Mouse (Mus musculus): Measurements from ENCODE around the gene Olfr282. TPM values are rescaled to one million over a fixed set of nuclear protein-coding genes. Genes with fewer than 3 reads are reported as not detected.

Gene Olfr282
- total and polyA plus RNA-seq, 3 experiments, result 0.18 TPM; not detected in 2

DNA sequence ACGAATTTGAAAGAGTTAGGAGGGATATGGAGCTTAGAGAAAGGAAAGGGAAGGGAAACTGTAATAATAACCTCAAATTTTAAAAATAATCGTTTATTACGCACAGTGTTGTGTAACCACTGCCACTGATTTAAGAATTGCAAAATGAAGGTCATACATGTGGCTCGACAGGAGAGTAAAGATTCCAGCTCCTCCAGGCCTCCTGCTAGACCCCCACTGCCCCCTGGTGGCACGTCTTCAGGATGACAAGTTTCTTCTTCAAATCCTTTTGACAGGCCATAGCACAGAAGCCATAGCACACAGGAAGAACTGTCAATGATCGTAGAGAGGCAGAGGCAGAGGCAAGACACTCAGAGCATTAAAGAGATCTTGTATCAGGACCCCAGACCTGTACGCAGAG lies 41.2 kb upstream of the Olfr282 start:
- peak; percentile 91 for DNase-seq (ENCODE audit: low read depth, low spot score)
- Histone ChIP-seq H3K4me3 (ENCODE audit: control insufficient read depth in 1 of 2, insufficient read depth in 1 of 2, low read depth in 2 of 2, low read length in 2 of 2) (no peak overlapping the region), H3K27ac (ENCODE audit: control insufficient read depth, low read depth, low read length) (no peak overlapping the region), H3K9me3 (replicated peaks; ENCODE audit: insufficient read depth, low read length) (no peaks in the 10 kb centered on the region), H3K9ac (ENCODE audit: control insufficient read depth, low read depth, low read length, poor library complexity, severe bottlenecking) (no peak overlapping the region), H3K79me2 (ENCODE audit: control insufficient read depth, insufficient read depth, low read length, poor library complexity) (no peaks in the 10 kb centered on the region), H3K4me1 (ENCODE audit: control insufficient read depth in 1 of 2, insufficient read depth in 2 of 2, low read length in 2 of 2) (peaks cover 0 to 8% of the 10 kb centered on the region in 2 experiments; a peak in 1 of 4 replicates), H3K27me3 (ENCODE audit: control insufficient read depth in 1 of 2, insufficient read depth in 2 of 2, low read length in 2 of 2) (peaks cover 0 to 3% of the 10 kb centered on the region in 2 experiments; a peak in 1 of 4 replicates), H3K36me3 (ENCODE audit: control insufficient read depth in 1 of 2, insufficient read depth in 2 of 2, low read length in 2 of 2) (no peaks in the 10 kb centered on the region; a peak in 1 of 4 replicates)
- 0 out of 2 replicates have a peak, but pooled peaks have one; percentile 52 for TF ChIP-seq RCOR1 (IDR thresholded peaks at IDR 0.05; ENCODE audit: low read depth, low read length)
- TF ChIP-seq EP300 (IDR thresholded peaks at IDR 0.05; ENCODE audit: low read depth in 1 of 2, low read length in 2 of 2), result no peak
- peak; percentile 57 for TF ChIP-seq MAX (IDR thresholded peaks at IDR 0.05; ENCODE audit: low read length)
- TF ChIP-seq ZKSCAN1 (IDR thresholded peaks at IDR 0.05; ENCODE audit: low read depth, low read length), result no peak
- no peak for TF ChIP-seq UBTF (IDR thresholded peaks at IDR 0.05; ENCODE audit: borderline replicate concordance, insufficient read depth, low read depth, low read length)
- no peak for TF ChIP-seq NRF1 (IDR thresholded peaks at IDR 0.05; ENCODE audit: insufficient read depth, low read depth, low read length, poor library complexity, severe bottlenecking)
- peak; percentile 57; the same call in 1 of the 2 replicates for TF ChIP-seq MXI1 (IDR thresholded peaks at IDR 0.05; ENCODE audit: low read depth, low read length)
- TF ChIP-seq GATA1 (IDR thresholded peaks at IDR 0.05; ENCODE audit: low read depth, low read length), result no peak
- TF ChIP-seq SIN3A (IDR thresholded peaks at IDR 0.05; ENCODE audit: low read length), result peak; percentile 74
- TF ChIP-seq GABPA (IDR thresholded peaks at IDR 0.05; ENCODE audit: low read depth, low read length), result no peak; the same call in 1 of the 2 replicates
- no peak for TF ChIP-seq ETS1 (IDR thresholded peaks at IDR 0.05; ENCODE audit: low read depth, low read length)
- TF ChIP-seq RAD21 (IDR thresholded peaks at IDR 0.05; ENCODE audit: low read depth, low read length), result peak; percentile 99
- peak; percentile 95 for TF ChIP-seq ZC3H11A (IDR thresholded peaks at IDR 0.05; ENCODE audit: low read depth, low read length)
- no peak for TF ChIP-seq POLR2A (IDR thresholded peaks at IDR 0.05; ENCODE audit: control insufficient read depth in 1 of 2, insufficient read depth in 1 of 2, low read depth in 1 of 2, low read length in 2 of 2, poor library complexity in 1 of 2)
- TF ChIP-seq ZMIZ1 (IDR thresholded peaks at IDR 0.05; ENCODE audit: low read depth, low read length), result no peak
- no peak for TF ChIP-seq JUND (IDR thresholded peaks at IDR 0.05; ENCODE audit: low read depth, low read length)
- no peak for TF ChIP-seq E2F4 (IDR thresholded peaks at IDR 0.05; ENCODE audit: borderline replicate concordance, low read depth, low read length)
- TF ChIP-seq USF2 (IDR thresholded peaks at IDR 0.05; ENCODE audit: borderline replicate concordance in 1 of 2, insufficient read depth in 1 of 2, low read depth in 1 of 2, low read length in 2 of 2), result no peak
- TF ChIP-seq CTCF (IDR thresholded peaks at IDR 0.05 in 2 of 3, conservative IDR thresholded peaks at IDR 0.05 in 1 of 3; ENCODE audit: control insufficient read depth in 1 of 3, insufficient read depth in 1 of 3, low read depth in 2 of 3, low read length in 3 of 3, poor library complexity in 1 of 3, severe bottlenecking in 1 of 3), result peak in 2 of 3 experiments; percentile 94 to 96
- TF ChIP-seq MEF2A (IDR thresholded peaks at IDR 0.05; ENCODE audit: extremely low read depth, insufficient replicate concordance, low read depth, low read length, poor library complexity, severe bottlenecking), result 0 out of 2 replicates have a peak, but pooled peaks have one; percentile 38
- TF ChIP-seq POLR2AphosphoS2 (IDR thresholded peaks at IDR 0.05; ENCODE audit: low read length), result no peak
- no peak for TF ChIP-seq CHD2 (IDR thresholded peaks at IDR 0.05; ENCODE audit: low read length)
- TF ChIP-seq SMC3 (IDR thresholded peaks at IDR 0.05; ENCODE audit: low read depth, low read length), result peak; percentile 97
- TF ChIP-seq TAL1 (IDR thresholded peaks at IDR 0.05; ENCODE audit: low read length), result no peak
- TF ChIP-seq MYB (IDR thresholded peaks at IDR 0.05; ENCODE audit: low read depth, low read length), result 0 out of 2 replicates have a peak, but pooled peaks have one; percentile 12
- peak; percentile 40; the same call in 1 of the 2 replicates for TF ChIP-seq ZNF384 (IDR thresholded peaks at IDR 0.05; ENCODE audit: low read depth, low read length)
- TF ChIP-seq TBP (IDR thresholded peaks at IDR 0.05; ENCODE audit: low read depth, low read length), result no peak
- no peak for TF ChIP-seq KAT2A (conservative IDR thresholded peaks at IDR 0.05; ENCODE audit: low read depth, low read length)
- no peak for TF ChIP-seq MAZ (IDR thresholded peaks at IDR 0.05; ENCODE audit: low read depth, low read length)
- TF ChIP-seq TCF12 (IDR thresholded peaks at IDR 0.05; ENCODE audit: low read depth, low read length), result no peak
- no peak for TF ChIP-seq USF1 (IDR thresholded peaks at IDR 0.05; ENCODE audit: low read depth, low read length)
- TF ChIP-seq ELF1 (IDR thresholded peaks at IDR 0.05; ENCODE audit: low read depth, low read length), result no peak
- peak; percentile 52; the same call in 1 of the 2 replicates for TF ChIP-seq BHLHE40 (IDR thresholded peaks at IDR 0.05; ENCODE audit: borderline replicate concordance, low read depth, low read length)
- TF ChIP-seq NELFE (IDR thresholded peaks at IDR 0.05; ENCODE audit: low read depth, low read length), result no peak
- TF ChIP-seq MAFK (IDR thresholded peaks at IDR 0.05; ENCODE audit: borderline replicate concordance, low read depth, low read length), result no peak
- TF ChIP-seq CHD1 (IDR thresholded peaks at IDR 0.05; ENCODE audit: low read depth, low read length), result no peak
- peak; percentile 58; the same call in 1 of the 2 replicates for TF ChIP-seq MYC (IDR thresholded peaks at IDR 0.05; ENCODE audit: low read depth, low read length)

All from MEL (cell line).